Mouse (Mus musculus): Measurements from ENCODE around the gene Olfr549.

Olfr549 gene

GRCm38 (mm10) chr7:102549570-102549969 lies at the start of gene Olfr549:
Gene Olfr549 (plus strand): TSS chr7:102549870.
- in situ Hi-C loops (cut with MboI, MseI): no loop called here

- in situ Hi-C loops (cut with MboI, MseI): loop anchor here in 1 of 2 experiments (25.0 kb wide), 1 partner anchor 1210 kb away; the partner anchor contains the start of gene Olfr243
Observed at GRCm38 (mm10) chr7:102501986-102502385, 47.7 kb upstream of the Olfr549 start.

- in situ Hi-C loops (cut with MboI, MseI): loop anchor here in 1 of 2 experiments (5.0 to 25.0 kb wide), 2 partner anchors 415 to 1205 kb away; partner anchors contain the start of genes Olfr243 and Olfr572
Observed at GRCm38 (mm10) chr7:102506848-102507247, 42.8 kb upstream of the Olfr549 start.

- in situ Hi-C loops (cut with MboI, MseI): loop anchor here in 1 of 2 experiments (5.0 to 25.0 kb wide), 2 partner anchors 414 to 1204 kb away; partner anchors contain the start of genes Olfr243 and Olfr572
Observed at GRCm38 (mm10) chr7:102508066-102508465, 41.6 kb upstream of the Olfr549 start.

- in situ Hi-C loops (cut with MboI, MseI): loop anchor here in 1 of 2 experiments (5.0 to 25.0 kb wide), 2 partner anchors 414 to 1204 kb away; partner anchors contain the start of genes Olfr243 and Olfr572
Observed at GRCm38 (mm10) chr7:102508666-102509065, 41.0 kb upstream of the Olfr549 start.

GRCm38 (mm10) chr7:102509726-102510125 lies 39.9 kb upstream of the Olfr549 start:
- in situ Hi-C loops (cut with MboI, MseI): loop anchor here (5.0 to 25.0 kb wide), 5 partner anchors 58 to 1203 kb away; partner anchors contain the start of genes Olfr554 (in 2 of the 2), Olfr243 (in 1 of the 2), Olfr571 (in 1 of the 2) and Olfr572 (in 1 of the 2)

- in situ Hi-C loops (cut with MboI, MseI): loop anchor here (5.0 to 25.0 kb wide), 4 partner anchors 55 to 1200 kb away; partner anchors contain the start of genes Olfr554 (in 2 of the 2), Olfr243 (in 1 of the 2), Olfr571 (in 1 of the 2) and Trim21 (in 1 of the 2)
Observed at GRCm38 (mm10) chr7:102511927-102512326, 37.7 kb upstream of the Olfr549 start.

GRCm38 (mm10) chr7:102512814-102513435 lies 36.7 kb upstream of the Olfr549 start:
- in situ Hi-C loops (cut with MboI, MseI): loop anchor here (5.0 to 25.0 kb wide), 4 partner anchors 54 to 1199 kb away; partner anchors contain the start of genes Olfr554 (in 2 of the 2), Olfr243 (in 1 of the 2), Olfr571 (in 1 of the 2) and Trim21 (in 1 of the 2)

- in situ Hi-C loops (cut with MboI, MseI): loop anchor here (5.0 to 25.0 kb wide), 4 partner anchors 53 to 1198 kb away; partner anchors contain the start of genes Olfr554 (in 2 of the 2), Olfr243 (in 1 of the 2), Olfr571 (in 1 of the 2) and Trim21 (in 1 of the 2)
Observed at GRCm38 (mm10) chr7:102514144-102514543, 35.5 kb upstream of the Olfr549 start.

- in situ Hi-C loops (cut with MboI, MseI): loop anchor here in 1 of 2 experiments (25.0 kb wide), 1 partner anchor 1196 kb away; the partner anchor contains the start of gene Olfr243
Observed at GRCm38 (mm10) chr7:102516261-102517050, 33.2 kb upstream of the Olfr549 start.

GRCm38 (mm10) chr7:102517051-102517335 lies 32.7 kb upstream of the Olfr549 start:
- in situ Hi-C loops (cut with MboI, MseI): loop anchor here in 1 of 2 experiments (25.0 kb wide), 1 partner anchor 1195 kb away; the partner anchor contains the start of gene Olfr243

GRCm38 (mm10) chr7:102529052-102529451 lies 20.6 kb upstream of the Olfr549 start:
- in situ Hi-C loops (cut with MboI, MseI): no loop called here

GRCm38 (mm10) chr7:102534449-102534848 lies 15.2 kb upstream of the Olfr549 start, which contains the start of gene Olfr547:
Gene Olfr547 (plus strand): TSS chr7:102534749.
- in situ Hi-C loops (cut with MboI, MseI): loop anchor here in 1 of 2 experiments (5.0 kb wide), 1 partner anchor 68 kb away; no protein-coding TSS in a partner anchor

GRCm38 (mm10) chr7:102540596-102540995 lies 9.1 kb upstream of the Olfr549 start, which contains the start of gene Olfr548-ps1:
Gene Olfr548-ps1 (plus strand): TSS chr7:102540896.
- in situ Hi-C loops (cut with MboI, MseI): no loop called here

GRCm38 (mm10) chr7:102541251-102541650 lies 8.4 kb upstream of the Olfr549 start:
- in situ Hi-C loops (cut with MboI, MseI): no loop called here

GRCm38 (mm10) chr7:102553279-102553678 lies 3.6 kb downstream of the Olfr549 start:
- in situ Hi-C loops (cut with MboI, MseI): loop anchor here in 1 of 2 experiments (5.0 kb wide), 1 partner anchor 616 kb away; no protein-coding TSS in a partner anchor

GRCm38 (mm10) chr7:102564999-102565997 lies 15.6 kb downstream of the Olfr549 start, which contains the start of gene Trim21:
Gene Trim21 (minus strand): TSS chr7:102565486.
- in situ Hi-C loops (cut with MboI, MseI): loop anchor here in 1 of 2 experiments (5.0 kb wide), 1 partner anchor 53 kb away; no protein-coding TSS in a partner anchor

- in situ Hi-C loops (cut with MboI, MseI): loop anchor here in 1 of 2 experiments (5.0 kb wide), 1 partner anchor 54 kb away; no protein-coding TSS in a partner anchor
Observed at GRCm38 (mm10) chr7:102566219-102566618, 16.5 kb downstream of the Olfr549 start.

- in situ Hi-C loops (cut with MboI, MseI): no loop called here
Observed at GRCm38 (mm10) chr7:102571142-102571541, 21.5 kb downstream of the Olfr549 start, which contains the start of gene Olfr550. Gene Olfr550 (plus strand): TSS chr7:102571442.
